Mouse (Mus musculus) thymus, postnatal 36 days (tissue): Measurements from ENCODE around the gene Rnf123.
A peak's percentile ranks its signal among the peaks of the same experiment; 100 is the strongest.

Experiments used
- DNase-seq, 2 experiments: peaks; one replicate each; pipeline ENCODE4 v3.0.0; 2022; ENCODE audit warnings: mixed read lengths in 2 of 2

The Rnf123 gene

GRCm38 (mm10) chr9:108082988-108083431, at the start of gene Rnf123:
Gene Rnf123, minus strand, starts transcription at chr9:108083346.
- no peak for DNase-seq

- DNase-seq, result no peak
These were observed 49.2 kb upstream of the Rnf123 start for GRCm38 (mm10) chr9:108132373-108132772.

DNA sequence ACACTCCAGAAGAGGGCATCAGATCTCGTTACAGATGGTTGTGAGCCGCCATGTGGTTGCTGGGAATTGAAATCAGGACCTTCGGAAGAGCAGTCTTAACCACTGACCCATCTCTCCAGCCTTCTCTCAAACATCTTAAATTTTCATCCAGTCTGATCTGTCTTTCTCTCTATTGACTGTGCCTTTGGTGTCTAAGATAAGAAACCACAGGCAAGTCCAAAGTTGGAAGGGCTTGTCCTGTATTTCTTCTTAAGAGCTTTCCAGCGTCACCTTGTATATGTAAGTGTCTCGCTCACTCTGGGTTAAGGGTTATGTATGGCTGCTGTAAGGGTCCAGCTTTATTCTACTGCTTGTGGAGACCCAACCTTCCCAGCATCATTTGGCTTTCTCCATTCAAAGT, 48.4 kb upstream of the Rnf123 start:
- no peak for DNase-seq

- no peak for DNase-seq
These were observed 46.1 kb upstream of the Rnf123 start for GRCm38 (mm10) chr9:108129042-108129948.

DNA sequence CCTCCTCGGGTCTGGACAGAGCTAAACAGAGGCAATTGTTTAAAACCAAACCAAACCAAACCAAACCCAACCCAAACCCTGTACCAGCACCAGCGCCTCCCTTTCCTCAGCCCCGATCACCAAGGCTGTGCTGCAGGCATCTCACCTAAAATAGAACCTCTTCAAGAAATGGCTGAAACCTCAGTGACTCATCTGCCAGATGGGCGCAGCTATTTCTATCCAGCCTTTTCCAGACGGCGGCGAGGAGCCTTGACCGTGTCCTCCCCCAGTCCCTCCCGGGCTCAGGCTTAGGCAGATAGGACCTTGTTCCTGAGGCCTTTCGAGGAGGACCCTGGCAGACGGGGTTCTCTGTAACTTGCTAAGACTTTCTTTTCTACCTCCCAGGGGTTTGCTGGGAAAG, 45.1 kb upstream of the Rnf123 start:
- no peak for DNase-seq

- DNase-seq, result no peak
These were observed 43.5 kb upstream of the Rnf123 start for GRCm38 (mm10) chr9:108126436-108127180.

DNA sequence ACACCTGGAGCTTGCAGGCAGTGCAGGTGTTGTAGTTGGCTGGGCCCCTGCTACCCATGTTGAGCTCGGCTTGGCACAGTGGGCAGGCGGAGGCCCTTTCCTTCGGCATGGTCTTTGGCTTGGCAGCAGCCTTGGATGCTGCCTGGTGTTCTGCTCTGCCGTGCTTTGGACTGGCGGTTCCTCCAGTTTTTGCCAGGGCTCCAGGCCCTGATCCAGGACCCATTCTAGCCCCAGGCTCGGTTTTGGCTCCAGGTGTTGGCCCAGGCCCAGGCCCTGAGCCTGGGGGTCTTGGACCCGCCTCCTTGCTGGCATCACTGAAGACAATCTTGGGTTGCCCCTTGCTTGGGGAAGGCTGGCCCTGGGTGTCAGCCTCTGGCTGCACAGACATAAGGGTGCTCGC, 42.6 kb upstream of the Rnf123 start:
- DNase-seq, result no peak

- no peak for DNase-seq
These were observed 40.8 kb upstream of the Rnf123 start for GRCm38 (mm10) chr9:108123916-108124315.

GRCm38 (mm10) chr9:108121170-108121969, 38.2 kb upstream of the Rnf123 start:
- DNase-seq, result no peak

- no peak for DNase-seq
These were observed 37.5 kb upstream of the Rnf123 start for GRCm38 (mm10) chr9:108120671-108121070.

DNA sequence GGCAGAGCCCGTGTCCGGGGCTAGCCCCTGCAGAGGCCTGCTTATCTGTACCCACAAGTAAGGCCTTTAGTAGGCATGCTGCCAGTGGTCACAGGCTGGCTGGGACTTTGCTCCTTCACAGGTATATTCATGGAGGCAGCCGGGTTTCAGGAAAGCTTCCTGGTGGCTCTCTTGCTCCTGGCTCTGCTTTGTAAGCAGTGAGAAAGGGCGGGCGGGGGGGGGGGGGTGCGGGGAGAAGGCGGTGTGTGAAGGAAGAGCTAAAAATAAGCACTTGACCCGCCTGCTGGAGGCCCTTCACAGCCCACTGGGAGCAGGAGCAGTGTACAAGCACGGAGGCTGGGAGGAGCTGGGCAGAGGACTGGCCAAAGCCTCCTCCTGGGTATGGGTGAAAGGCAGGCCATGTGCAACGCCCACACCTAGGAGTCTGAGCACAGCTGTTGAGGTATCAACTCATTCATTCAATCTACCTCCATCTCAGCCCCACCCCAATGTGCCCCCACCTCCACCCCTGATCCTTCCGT, 36.8 kb upstream of the Rnf123 start:
- no peak for DNase-seq

GRCm38 (mm10) chr9:108117143-108117542, 34.0 kb upstream of the Rnf123 start:
- no peak for DNase-seq

GRCm38 (mm10) chr9:108115290-108116077, 32.3 kb upstream of the Rnf123 start:
- DNase-seq, result no peak

- DNase-seq, result no peak
These were observed 29.7 kb upstream of the Rnf123 start for GRCm38 (mm10) chr9:108112719-108113340.

DNA sequence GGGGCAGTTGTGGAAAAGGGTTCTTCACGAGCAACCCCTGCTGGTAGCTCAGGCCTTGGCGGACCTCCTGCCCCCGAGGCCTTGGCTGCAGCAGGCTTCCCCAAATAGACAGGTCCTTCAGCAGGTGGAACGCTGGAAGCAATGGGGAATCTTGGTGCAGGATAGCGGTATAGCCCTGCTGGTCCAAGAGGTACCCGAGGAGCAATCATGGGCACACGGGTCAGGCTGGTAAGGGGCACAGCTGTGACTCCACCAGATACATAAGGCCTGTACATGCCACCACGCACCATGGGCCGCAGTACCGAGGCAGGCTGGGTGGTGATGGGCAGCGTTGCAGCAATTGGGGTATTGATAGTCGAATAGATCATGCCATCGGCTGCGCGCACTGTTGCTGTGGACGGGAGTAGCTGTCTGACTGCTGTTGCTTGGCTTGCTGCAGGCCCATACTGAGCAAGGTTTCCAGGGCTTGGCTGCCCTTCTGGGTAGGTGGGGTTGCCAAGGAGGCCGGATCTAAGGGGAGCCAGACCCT, 28.5 kb upstream of the Rnf123 start:
- no peak for DNase-seq

DNA sequence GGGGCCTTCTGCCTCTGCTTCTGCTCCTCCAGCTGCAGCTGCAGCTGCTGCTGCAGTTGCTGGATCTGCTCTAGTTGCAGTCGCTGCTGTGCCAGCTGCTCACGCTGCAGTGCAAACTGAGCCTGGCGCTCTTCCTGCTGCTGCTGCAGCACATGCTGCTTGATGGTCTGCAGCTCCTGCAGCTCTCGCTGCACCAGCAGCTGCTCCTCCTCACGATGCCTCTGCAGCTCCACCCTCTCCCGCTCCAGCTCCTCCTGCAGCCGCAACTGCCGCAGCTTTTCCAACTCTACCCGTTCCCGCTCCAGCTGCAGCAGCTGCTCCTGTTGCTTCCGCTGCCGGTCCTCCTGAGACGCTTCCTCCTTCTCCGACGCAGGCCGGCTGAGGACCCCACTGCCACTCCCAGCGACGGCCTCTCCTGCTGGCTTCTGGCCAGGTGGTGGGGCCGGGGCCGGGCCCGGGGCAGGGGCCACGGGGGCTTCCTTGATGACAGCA, 28.0 kb upstream of the Rnf123 start:
- peak; percentile 21 to 48 for DNase-seq

- DNase-seq, result no peak
These were observed 27.0 kb upstream of the Rnf123 start for GRCm38 (mm10) chr9:108110160-108110559.

- DNase-seq, result no peak
These were observed 24.7 kb upstream of the Rnf123 start for GRCm38 (mm10) chr9:108107867-108108266.

GRCm38 (mm10) chr9:108106090-108106489, 22.9 kb upstream of the Rnf123 start:
- DNase-seq, result no peak

DNA sequence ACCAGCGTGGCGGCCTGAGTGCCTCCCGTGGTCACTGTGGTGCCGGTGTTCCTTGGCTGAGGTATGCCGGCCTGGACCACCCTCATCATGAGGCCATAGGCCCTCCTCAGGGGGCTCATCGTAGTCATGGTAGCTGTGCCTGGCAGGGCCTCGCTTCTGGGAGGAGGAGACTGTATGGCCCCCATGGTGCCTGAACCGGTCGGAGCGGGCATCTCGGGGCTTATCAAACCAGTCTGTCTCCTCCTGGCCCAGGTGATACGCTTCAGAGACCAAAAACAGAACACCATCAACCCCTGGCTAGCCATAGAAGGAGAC, 22.4 kb upstream of the Rnf123 start:
- no peak for DNase-seq
